Mouse (Mus musculus): ENCODE results near the gene 1810049J17Rik. TPM values are rescaled to one million over a fixed set of nuclear protein-coding genes. Genes with fewer than 3 reads are reported as not detected.

The 1810049J17Rik gene
- total and polyA plus RNA-seq, 3 experiments: 23.9 TPM; not detected in 2

DNA sequence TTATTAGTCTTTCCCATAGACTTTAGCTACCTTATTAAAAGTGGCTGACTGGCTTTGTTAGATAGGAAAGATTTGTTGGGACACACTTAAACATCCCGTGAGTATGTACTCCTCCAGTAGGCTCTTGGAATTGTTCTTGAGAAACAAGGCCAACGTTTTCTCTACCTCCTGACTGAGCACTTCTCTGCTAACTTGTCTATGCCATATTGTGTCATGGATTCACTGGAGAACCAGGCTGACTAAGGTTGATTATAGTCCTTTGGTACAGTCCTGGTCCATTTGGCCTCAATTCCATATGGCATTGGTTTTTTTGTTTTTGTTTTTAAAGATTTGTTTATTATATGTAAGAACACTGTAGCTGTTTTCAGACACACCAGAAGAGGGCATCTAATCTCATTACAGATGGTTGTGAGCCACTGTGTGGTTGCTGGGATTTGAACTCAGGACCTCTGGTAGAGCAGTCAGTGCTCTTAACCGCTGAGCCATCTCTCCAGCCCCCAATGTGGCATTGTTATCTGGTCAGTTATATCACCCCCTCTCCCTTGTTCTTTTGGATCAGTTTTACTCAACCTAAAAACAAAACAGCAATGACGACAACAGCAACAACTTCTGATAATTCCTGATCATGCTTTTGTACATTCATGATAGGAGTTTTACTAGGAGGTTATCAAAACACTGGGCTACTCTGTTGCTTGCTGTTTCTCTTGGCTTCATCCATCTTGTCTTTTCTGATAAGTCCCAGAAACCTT is 15.5 kb upstream of the 1810049J17Rik start (continued):
- TF ChIP-seq BHLHE40 (IDR thresholded peaks at IDR 0.05; ENCODE audit: borderline replicate concordance, low read depth, low read length) (peak; percentile 81), MAFK (IDR thresholded peaks at IDR 0.05; ENCODE audit: borderline replicate concordance, low read depth, low read length) (peak; percentile 83), TAL1 (IDR thresholded peaks at IDR 0.05; ENCODE audit: low read length) (peak; percentile 83), SMC3 (IDR thresholded peaks at IDR 0.05; ENCODE audit: low read depth, low read length) (peak; percentile 2; the same call in 1 of the 2 replicates), POLR2AphosphoS5 (IDR thresholded peaks at IDR 0.05; ENCODE audit: borderline replicate concordance, low read depth, low read length) (no peak; the same call in 1 of the 2 replicates), POLR2AphosphoS2 (IDR thresholded peaks at IDR 0.05; ENCODE audit: low read length) (peak; percentile 53; the same call in 1 of the 2 replicates)

DNA sequence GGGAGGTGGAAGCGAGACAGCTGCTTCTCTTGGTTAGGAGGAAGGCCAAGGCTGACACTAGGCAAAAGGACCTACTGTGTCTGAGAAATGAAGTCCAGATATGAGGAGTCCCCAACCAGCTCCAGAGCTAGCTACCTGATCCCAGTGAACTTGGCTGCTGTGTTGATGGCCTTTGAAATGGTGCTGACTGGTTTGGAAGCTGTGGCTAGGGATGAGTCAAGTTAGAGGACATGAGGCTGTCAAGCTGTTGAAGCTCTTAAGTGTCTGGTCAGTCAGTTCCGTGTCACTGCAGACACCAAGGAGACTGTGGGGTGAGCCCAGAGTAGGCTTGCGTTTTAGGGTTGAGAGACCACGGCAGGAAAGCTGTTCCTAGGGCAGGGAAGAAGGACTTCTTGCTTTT is 12.7 kb upstream of the 1810049J17Rik start:
- no peak for TF ChIP-seq BHLHE40 (IDR thresholded peaks at IDR 0.05; ENCODE audit: borderline replicate concordance, low read depth, low read length)
- peaks cover 35 to 40% of the 10 kb centered on the region in 2 experiments for H3K4me1 ChIP-seq (ENCODE audit: control insufficient read depth in 1 of 2, insufficient read depth in 2 of 2, low read length in 2 of 2)
- peaks cover 67% of the 10 kb centered on the region for H3K79me2 ChIP-seq (ENCODE audit: control insufficient read depth, insufficient read depth, low read length, poor library complexity)
- no peak overlapping the region for H3K9ac ChIP-seq (ENCODE audit: control insufficient read depth, low read depth, low read length, poor library complexity, severe bottlenecking)
- no peak overlapping the region for H3K4me3 ChIP-seq (ENCODE audit: control insufficient read depth in 1 of 2, insufficient read depth in 1 of 2, low read depth in 2 of 2, low read length in 2 of 2)
- H3K27me3 ChIP-seq (ENCODE audit: control insufficient read depth in 1 of 2, insufficient read depth in 2 of 2, low read length in 2 of 2): no peaks in the 10 kb centered on the region
- no peak for DNase-seq (ENCODE audit: low read depth, low spot score)
- no peak overlapping the region for H3K27ac ChIP-seq (ENCODE audit: control insufficient read depth, low read depth, low read length)
- peaks cover 6 to 72% of the 10 kb centered on the region in 2 experiments; a peak in 3 of 4 replicates for H3K36me3 ChIP-seq (ENCODE audit: control insufficient read depth in 1 of 2, insufficient read depth in 2 of 2, low read length in 2 of 2)
- H3K9me3 ChIP-seq (replicated peaks; ENCODE audit: insufficient read depth, low read length): no peaks in the 10 kb centered on the region

- Histone ChIP-seq H3K4me1 (ENCODE audit: control insufficient read depth in 1 of 2, insufficient read depth in 2 of 2, low read length in 2 of 2) (peaks cover 18 to 25% of the 10 kb centered on the region in 2 experiments), H3K36me3 (ENCODE audit: control insufficient read depth in 1 of 2, insufficient read depth in 2 of 2, low read length in 2 of 2) (peaks cover 14 to 52% of the 10 kb centered on the region in 2 experiments)
- TF ChIP-seq RAD21 (IDR thresholded peaks at IDR 0.05; ENCODE audit: low read depth, low read length) (no peak), CHD1 (IDR thresholded peaks at IDR 0.05; ENCODE audit: low read depth, low read length) (no peak), EP300 (IDR thresholded peaks at IDR 0.05; ENCODE audit: low read depth in 1 of 2, low read length in 2 of 2) (no peak), USF1 (IDR thresholded peaks at IDR 0.05; ENCODE audit: low read depth, low read length) (no peak), RCOR1 (IDR thresholded peaks at IDR 0.05; ENCODE audit: low read depth, low read length) (no peak), ETS1 (IDR thresholded peaks at IDR 0.05; ENCODE audit: low read depth, low read length) (no peak), POLR2AphosphoS5 (IDR thresholded peaks at IDR 0.05; ENCODE audit: borderline replicate concordance, low read depth, low read length) (no peak), JUND (IDR thresholded peaks at IDR 0.05; ENCODE audit: low read depth, low read length) (no peak), TCF12 (IDR thresholded peaks at IDR 0.05; ENCODE audit: low read depth, low read length) (no peak), MEF2A (IDR thresholded peaks at IDR 0.05; ENCODE audit: extremely low read depth, insufficient replicate concordance, low read depth, low read length, poor library complexity, severe bottlenecking) (no peak), TAL1 (IDR thresholded peaks at IDR 0.05; ENCODE audit: low read length) (no peak), NRF1 (IDR thresholded peaks at IDR 0.05; ENCODE audit: insufficient read depth, low read depth, low read length, poor library complexity, severe bottlenecking) (no peak), ZKSCAN1 (IDR thresholded peaks at IDR 0.05; ENCODE audit: low read depth, low read length) (no peak)
These were observed 9.6 kb upstream of the 1810049J17Rik start for GRCm38 (mm10) chr15:12331300-12331699.

More at GRCm38 (mm10) chr15:12331300-12331699, 9.6 kb upstream of the 1810049J17Rik start:
- no peak overlapping the region for H3K4me3 ChIP-seq (ENCODE audit: control insufficient read depth in 1 of 2, insufficient read depth in 1 of 2, low read depth in 2 of 2, low read length in 2 of 2)
- H3K79me2 ChIP-seq (ENCODE audit: control insufficient read depth, insufficient read depth, low read length, poor library complexity): peaks cover 73% of the 10 kb centered on the region
- no peaks in the 10 kb centered on the region for H3K27me3 ChIP-seq (ENCODE audit: control insufficient read depth in 1 of 2, insufficient read depth in 2 of 2, low read length in 2 of 2)
- DNase-seq (ENCODE audit: low read depth, low spot score): no peak
- no peak overlapping the region for H3K27ac ChIP-seq (ENCODE audit: control insufficient read depth, low read depth, low read length)
- H3K9me3 ChIP-seq (replicated peaks; ENCODE audit: insufficient read depth, low read length): no peaks in the 10 kb centered on the region
- H3K9ac ChIP-seq (ENCODE audit: control insufficient read depth, low read depth, low read length, poor library complexity, severe bottlenecking): no peak overlapping the region

Measured in MEL (cell line).